Mouse (Mus musculus) heart, embryonic 16.5 days (tissue): ENCODE results near the gene Gm826. TPM values are rescaled to one million over a fixed set of nuclear protein-coding genes. Genes with fewer than 3 reads are reported as not detected.

Source experiments
- ATAC-seq: fragments of 200-750 bp; cut with Nextera tagmentation; replicated peaks from 2 replicates; pipeline ENCODE4 v1.8.0; 2017; ENCODE audit warnings: moderate number of reproducible peaks; ENCODE audit not compliant: insufficient read depth, low FRiP score; ENCODE audit errors: extremely low read depth
- H3K27ac ChIP-seq: fragments of 300-500 bp; sonication (generic); 2 replicates; pipeline ENCODE4 v1.5.1; 2014; ENCODE audit warnings: mild to moderate bottlenecking, low read length, control low read depth, moderate library complexity
- H3K27me3 ChIP-seq: fragments of 300-500 bp; sonication (generic); 2 replicates; pipeline ENCODE4 v1.6.1; 2014; ENCODE audit warnings: low read length, mixed read lengths; ENCODE audit not compliant: control insufficient read depth, insufficient read depth
- H3K36me3 ChIP-seq: fragments of 300-500 bp; sonication (generic); 2 replicates; pipeline ENCODE4 v1.6.1; 2014; ENCODE audit not compliant: control insufficient read depth, insufficient read depth
- H3K4me1 ChIP-seq: fragments of 300-500 bp; sonication (generic); 2 replicates; pipeline ENCODE4 v1.6.1; 2014; ENCODE audit warnings: low read length, mixed read lengths; ENCODE audit not compliant: control insufficient read depth, insufficient read depth
- H3K4me2 ChIP-seq: fragments of 300-500 bp; sonication (generic); 2 replicates; pipeline ENCODE4 v1.6.1; 2014; ENCODE audit warnings: low read depth, mild to moderate bottlenecking, control low read depth, low read length
- H3K4me3 ChIP-seq: fragments of 300-500 bp; sonication (generic); 2 replicates; pipeline ENCODE4 v1.5.1; 2014; ENCODE audit warnings: mild to moderate bottlenecking, control low read depth, low read length
- H3K9ac ChIP-seq: fragments of 300-500 bp; sonication (generic); 2 replicates; pipeline ENCODE4 v1.6.1; 2014; ENCODE audit warnings: low read length, control low read depth
- H3K9me3 ChIP-seq: fragments of 300-500 bp; sonication (generic); replicated peaks from 2 replicates; pipeline ENCODE4 v1.6.1; 2016; ENCODE audit warnings: low read length; ENCODE audit not compliant: control insufficient read depth
- WGBS: fragments of 180-500 bp; shearing (Covaris S2); extraction: QIAGEN DNeasy Blood & Tissue Kit; methylation state at CpG from one replicate; pipeline ENCODE4 v1.1.7; 2014; 5-methylcytosine and 5-hydroxymethylcytosine counted together
- polyA plus RNA-seq: library from polyadenylated mRNA; unstranded; fragments of >200 nt; fragmentation: Nextera tagmentation; extraction: Ambion mirVana; gene quantifications from 2 replicates; pipeline ENCODE4 v1.2.1, GENCODE M21; 2015

The Gm826 gene
- polyA plus RNA-seq, 1 experiment from 2014 or later, result 12.7 TPM

DNA sequence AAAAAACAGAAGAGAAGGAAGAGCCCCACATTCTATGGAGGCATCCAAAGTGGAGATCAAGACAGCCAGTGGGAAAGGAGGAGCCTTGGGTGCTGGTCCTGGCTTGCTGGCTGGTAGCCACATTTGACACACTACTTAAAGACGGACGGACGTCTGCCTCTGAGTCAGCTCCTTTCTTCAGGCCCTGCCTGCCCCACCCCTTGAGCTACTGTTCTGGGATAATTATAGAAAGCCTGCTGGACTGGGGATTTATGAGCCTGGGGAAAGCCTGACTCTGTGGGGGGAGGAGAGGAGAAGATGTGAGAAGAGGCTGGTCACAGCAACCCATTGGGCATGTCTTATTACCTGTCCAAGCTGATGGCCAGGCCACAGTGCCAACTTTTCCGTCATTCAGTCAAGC lies 12.1 kb downstream of the Gm826 start:
- peaks cover 18% of the 10 kb centered on the region for H3K4me1 ChIP-seq
- H3K9me3 ChIP-seq, result no peaks in the 10 kb centered on the region
- no peak overlapping the region for H3K9ac ChIP-seq
- ATAC-seq, result no peak
- H3K4me3 ChIP-seq, result no peak overlapping the region
- no peaks in the 10 kb centered on the region for H3K36me3 ChIP-seq
- 0 out of 2 replicates have a peak, but pooled peaks cover 3% of the 10 kb centered on the region for H3K27me3 ChIP-seq
- peak overlapping the region; percentile 33 for H3K4me2 ChIP-seq
- WGBS, result 20% methylated on average over 4 of the region's 4 CpGs
- no peak overlapping the region for H3K27ac ChIP-seq

DNA sequence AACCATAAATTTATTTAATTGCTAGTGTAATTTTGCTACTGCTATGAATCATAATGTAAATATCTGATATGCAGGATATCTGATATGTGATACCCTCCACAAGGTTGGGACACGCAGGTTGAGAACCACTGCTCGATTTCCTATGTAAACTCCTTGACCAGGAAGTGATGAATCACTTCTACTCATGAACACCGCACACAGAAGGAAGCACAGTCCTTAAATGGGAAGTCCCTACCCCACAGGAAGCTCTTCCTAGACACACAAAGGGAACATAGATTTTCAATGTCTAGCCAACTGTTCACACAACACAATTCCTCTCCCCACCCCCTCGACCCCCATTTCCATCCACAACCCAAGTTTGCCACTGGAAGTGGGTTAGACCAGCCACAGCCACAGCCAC lies 15.7 kb downstream of the Gm826 start:
- Histone ChIP-seq H3K4me3 (no peak overlapping the region), H3K27me3 (0 out of 2 replicates have a peak, but pooled peaks cover 3% of the 10 kb centered on the region), H3K4me2 (no peak overlapping the region), H3K27ac (no peak overlapping the region), H3K4me1 (peaks cover 14% of the 10 kb centered on the region), H3K9me3 (no peaks in the 10 kb centered on the region), H3K36me3 (no peaks in the 10 kb centered on the region), H3K9ac (no peak overlapping the region)
- ATAC-seq, result no peak
- WGBS, result 54% methylated on average over 4 of the region's 4 CpGs

DNA sequence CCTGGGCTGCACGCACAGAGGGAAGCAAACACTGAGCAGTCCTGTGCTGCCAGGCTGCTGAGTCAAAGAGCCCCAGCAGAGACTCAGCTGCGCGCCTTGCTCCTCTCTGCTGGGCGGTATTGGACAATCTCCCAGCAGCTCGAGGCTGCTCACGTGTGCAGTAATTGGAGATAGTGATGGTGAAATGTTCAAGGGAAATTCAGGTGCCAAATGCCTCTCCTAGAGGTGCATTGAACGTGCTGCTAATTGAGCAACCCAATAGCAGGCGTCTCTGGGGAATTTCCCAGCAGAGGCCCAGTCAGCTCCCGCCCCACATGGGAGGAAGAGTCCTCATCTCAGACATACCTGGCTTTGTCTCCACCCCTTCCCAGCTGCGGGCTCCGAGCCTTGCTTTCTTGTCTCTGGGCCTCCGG lies 20.4 kb downstream of the Gm826 start:
- Histone ChIP-seq H3K4me2 (no peak overlapping the region), H3K27me3 (peaks cover 3% of the 10 kb centered on the region; the same call in 1 of the 2 replicates)
- ATAC-seq, result no peak

DNA sequence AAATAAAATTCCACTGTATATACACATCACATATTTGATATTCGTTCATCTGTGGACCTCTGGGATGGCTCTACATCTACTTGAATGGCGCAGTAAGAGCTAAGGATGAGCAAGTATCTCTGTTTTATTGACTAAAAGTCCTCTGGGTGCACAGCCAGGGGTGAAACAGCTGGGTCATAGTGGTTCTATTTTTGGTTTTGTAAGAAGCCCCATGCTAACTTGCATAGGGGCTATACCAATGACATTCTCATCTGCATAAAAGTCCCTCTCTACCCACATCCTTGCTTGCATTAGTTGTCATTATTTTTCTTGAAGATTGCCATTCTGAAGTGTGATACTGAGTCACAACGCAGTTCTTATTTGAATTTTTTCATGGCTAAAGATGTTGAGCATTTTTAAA lies 28.9 kb downstream of the Gm826 start:
- H3K27me3 ChIP-seq, result no peaks in the 10 kb centered on the region; the same call in 1 of the 2 replicates
- no peaks in the 10 kb centered on the region for H3K9me3 ChIP-seq
- ATAC-seq, result no peak
- no peak overlapping the region for H3K4me2 ChIP-seq
- H3K4me3 ChIP-seq, result no peak overlapping the region
- WGBS, result 81% methylated on average over 3 of the region's 3 CpGs
- no peak overlapping the region for H3K9ac ChIP-seq
- H3K36me3 ChIP-seq, result no peaks in the 10 kb centered on the region
- H3K4me1 ChIP-seq, result no peaks in the 10 kb centered on the region
- H3K27ac ChIP-seq, result no peak overlapping the region

More for the DNA sequence above, 20.4 kb downstream of the Gm826 start:
- H3K27ac ChIP-seq, result no peak overlapping the region
- no peaks in the 10 kb centered on the region for H3K9me3 ChIP-seq
- H3K4me3 ChIP-seq, result no peak overlapping the region
- H3K36me3 ChIP-seq, result no peaks in the 10 kb centered on the region
- H3K9ac ChIP-seq, result no peak overlapping the region
- H3K4me1 ChIP-seq, result 0 out of 2 replicates have a peak, but pooled peaks cover 3% of the 10 kb centered on the region
- WGBS, result 49% methylated on average over 12 of the region's 12 CpGs

DNA sequence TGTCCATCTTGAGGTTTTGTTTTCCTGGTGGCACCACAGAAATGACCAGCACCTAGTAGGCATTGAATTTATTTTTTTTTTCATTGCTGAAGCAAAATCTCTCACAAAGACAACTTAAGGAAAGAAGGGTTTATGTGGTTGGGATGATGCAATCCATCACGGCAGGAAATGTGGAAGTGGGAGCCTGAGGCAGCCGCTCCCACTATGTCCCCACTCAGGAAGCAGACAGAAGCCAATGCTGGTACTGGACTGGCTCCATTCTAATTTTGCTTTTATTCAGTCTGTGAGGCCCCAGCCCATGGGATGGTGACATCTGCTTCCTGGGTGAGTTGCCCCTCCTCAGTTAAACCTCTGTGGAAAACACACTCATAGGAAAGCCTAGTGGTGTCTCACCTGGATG lies 30.0 kb downstream of the Gm826 start:
- no peaks in the 10 kb centered on the region for H3K4me1 ChIP-seq
- H3K9me3 ChIP-seq, result no peaks in the 10 kb centered on the region
- H3K9ac ChIP-seq, result no peak overlapping the region
- no peaks in the 10 kb centered on the region for H3K27me3 ChIP-seq
- H3K4me2 ChIP-seq, result no peak overlapping the region
- no peak for ATAC-seq
- no peak overlapping the region for H3K27ac ChIP-seq
- 62% methylated on average over 2 of the region's 2 CpGs for WGBS
- no peak overlapping the region for H3K4me3 ChIP-seq
- H3K36me3 ChIP-seq, result no peaks in the 10 kb centered on the region

DNA sequence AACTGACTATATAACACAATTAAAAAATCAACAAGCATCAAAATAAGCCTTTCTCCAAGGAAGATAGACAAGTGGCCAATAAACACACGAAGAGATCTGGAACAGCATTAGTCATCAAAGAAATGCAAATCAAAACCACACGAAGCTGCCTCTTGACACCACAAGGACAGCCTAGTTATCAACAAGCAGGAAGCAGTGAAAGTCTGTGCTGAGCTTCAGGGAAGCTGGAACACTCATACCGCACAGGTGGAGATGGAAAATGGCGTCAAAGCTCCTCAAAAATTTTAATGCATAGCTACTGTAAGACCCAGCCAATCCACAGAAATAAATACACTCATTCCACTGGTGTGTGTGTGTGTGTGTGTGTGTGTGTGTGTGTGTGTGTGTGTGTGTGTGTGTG lies 31.9 kb downstream of the Gm826 start:
- no peak overlapping the region for H3K4me3 ChIP-seq
- H3K4me1 ChIP-seq, result no peaks in the 10 kb centered on the region
- no peaks in the 10 kb centered on the region for H3K9me3 ChIP-seq
- no peaks in the 10 kb centered on the region for H3K27me3 ChIP-seq
- 53% methylated on average over 4 of the region's 4 CpGs for WGBS
- no peak overlapping the region for H3K4me2 ChIP-seq
- ATAC-seq, result no peak
- no peaks in the 10 kb centered on the region for H3K36me3 ChIP-seq
- no peak overlapping the region for H3K27ac ChIP-seq
- H3K9ac ChIP-seq, result no peak overlapping the region

DNA sequence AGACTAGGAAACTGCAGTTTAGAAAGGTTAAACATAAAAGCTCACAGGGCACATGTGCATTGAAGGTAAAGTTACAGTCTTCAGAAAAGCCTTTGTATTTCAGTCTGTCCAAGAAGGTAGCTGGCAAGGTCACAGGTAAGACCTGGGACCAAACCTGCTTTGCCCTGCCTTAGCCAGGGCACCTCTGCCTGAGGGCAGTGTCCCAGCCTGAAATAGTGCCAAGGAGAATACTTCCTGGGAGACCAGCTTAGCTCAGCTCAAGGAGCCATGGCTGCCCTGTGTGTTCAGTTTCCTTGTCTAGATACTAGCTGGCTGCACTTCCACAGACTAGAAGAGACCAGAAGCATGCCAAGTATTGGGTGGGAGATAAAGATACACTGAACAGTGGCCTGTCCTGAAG lies 35.4 kb downstream of the Gm826 start:
- Histone ChIP-seq H3K27me3 (no peaks in the 10 kb centered on the region), H3K9me3 (no peaks in the 10 kb centered on the region), H3K4me1 (no peaks in the 10 kb centered on the region), H3K36me3 (no peaks in the 10 kb centered on the region), H3K9ac (no peak overlapping the region), H3K27ac (no peak overlapping the region), H3K4me3 (no peak overlapping the region), H3K4me2 (no peak overlapping the region)
- no peak for ATAC-seq

DNA sequence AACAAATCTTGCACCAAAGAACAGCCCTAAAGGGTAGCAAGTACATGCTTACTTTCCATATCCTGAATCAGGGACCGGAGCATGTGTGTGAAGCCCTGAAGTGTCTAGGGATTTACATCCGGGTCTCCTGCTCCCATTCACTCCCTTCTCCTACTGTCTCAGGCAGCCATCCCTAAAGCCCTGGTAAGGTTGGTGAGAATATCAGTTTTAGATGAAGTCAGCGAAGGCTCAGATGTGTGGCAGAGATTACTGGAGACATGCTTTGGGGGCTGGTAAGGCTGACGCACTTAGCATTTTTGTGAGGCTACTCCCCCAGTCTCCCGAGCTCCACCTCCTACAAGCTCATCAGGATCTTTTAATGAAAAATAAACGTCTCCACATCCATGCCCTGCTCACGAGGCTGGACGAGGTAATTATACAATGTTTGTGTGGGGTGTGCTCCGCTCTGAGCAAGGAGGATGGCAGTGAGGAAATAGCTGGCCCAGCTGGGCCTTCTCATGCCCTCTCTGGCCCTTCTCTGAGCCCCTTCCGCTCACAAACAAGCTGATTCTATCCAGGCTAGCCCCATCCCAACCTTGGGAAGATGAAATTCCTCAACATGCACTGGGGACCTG lies 45.3 kb downstream of the Gm826 start:
- WGBS, result 59% methylated on average over 10 of the region's 10 CpGs

DNA sequence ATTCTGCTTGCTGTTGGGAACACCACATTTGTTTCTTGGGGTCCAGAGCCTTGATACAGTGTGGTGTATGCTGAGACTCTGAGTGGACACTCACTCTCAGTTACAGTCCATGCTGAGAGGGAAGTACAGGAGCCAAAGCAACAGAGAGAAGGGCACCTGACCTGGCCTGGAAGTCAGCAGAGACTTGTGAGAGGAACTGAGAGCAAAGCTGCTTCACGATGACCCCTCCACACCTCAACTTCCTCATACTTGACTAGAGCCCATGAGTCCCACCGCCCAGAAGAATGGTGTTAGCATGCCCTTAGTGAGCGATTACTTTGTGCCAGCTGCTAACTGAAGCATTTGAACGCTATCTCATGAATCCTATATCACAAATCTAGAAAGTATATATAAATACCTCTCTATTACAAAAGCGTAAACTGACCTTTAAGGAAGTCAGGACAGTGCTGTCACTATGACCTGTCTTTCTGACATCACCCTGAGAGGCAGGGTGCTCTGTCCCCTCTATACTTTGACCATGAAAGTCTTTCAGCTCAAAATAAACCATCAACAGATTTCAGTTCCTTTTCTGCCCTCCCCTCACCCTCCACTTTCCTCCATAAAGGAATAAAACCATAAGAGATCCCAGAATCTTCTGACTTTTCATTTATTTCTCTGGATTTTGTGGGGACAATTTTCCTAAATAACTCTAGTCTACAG lies 57.9 kb downstream of the Gm826 start:
- no peak for ATAC-seq
- Histone ChIP-seq H3K4me3 (no peak overlapping the region), H3K9ac (no peak overlapping the region), H3K36me3 (no peaks in the 10 kb centered on the region), H3K27ac (no peak overlapping the region), H3K4me1 (no peaks in the 10 kb centered on the region), H3K9me3 (no peaks in the 10 kb centered on the region), H3K4me2 (no peak overlapping the region), H3K27me3 (no peaks in the 10 kb centered on the region)
- 77% methylated on average over 5 of the region's 5 CpGs for WGBS

More for the DNA sequence above, 45.3 kb downstream of the Gm826 start:
- Histone ChIP-seq H3K9me3 (no peaks in the 10 kb centered on the region), H3K9ac (no peak overlapping the region), H3K4me2 (no peak overlapping the region), H3K4me3 (no peak overlapping the region), H3K4me1 (no peaks in the 10 kb centered on the region), H3K27ac (no peak overlapping the region), H3K36me3 (no peaks in the 10 kb centered on the region), H3K27me3 (no peaks in the 10 kb centered on the region)
- ATAC-seq, result no peak
